Mouse (Mus musculus): ENCODE data around the gene Smim15.

The Smim15 gene

DNA sequence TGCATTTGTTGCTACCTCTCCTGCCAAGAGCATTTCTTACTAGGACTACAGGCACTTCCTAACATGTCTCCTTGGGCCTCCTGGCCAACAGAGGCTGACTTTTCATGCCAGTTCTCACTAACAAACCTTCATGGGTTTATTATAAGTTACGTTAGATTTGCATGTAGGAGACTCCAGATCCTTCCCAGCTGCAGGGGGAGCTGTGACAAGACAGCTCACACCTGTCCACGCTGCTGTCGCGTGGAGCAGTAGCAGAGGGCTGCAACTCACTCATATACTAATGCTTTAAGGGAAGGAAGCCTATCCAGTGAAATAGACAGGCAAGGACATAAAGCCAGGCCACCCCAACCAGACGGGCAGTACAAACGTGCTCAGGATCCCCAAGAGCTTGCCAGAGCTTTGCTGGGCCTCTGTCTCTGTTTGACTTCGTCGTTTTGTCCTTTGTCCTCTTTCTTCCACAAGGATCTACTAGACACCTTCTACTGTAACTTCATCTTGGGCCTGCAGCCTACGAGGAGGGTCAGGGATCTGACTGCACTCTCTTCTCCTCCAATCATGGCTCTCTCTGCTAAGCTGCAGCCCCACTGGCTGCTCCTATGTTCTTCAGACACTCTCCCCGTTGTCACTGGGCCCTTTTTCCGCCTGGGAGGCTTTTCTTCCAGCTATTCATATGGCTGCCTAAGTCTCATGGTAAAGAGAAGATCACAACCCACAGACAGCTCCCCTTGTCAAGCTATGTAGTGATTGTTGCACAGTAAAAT is 19.3 kb downstream of the Smim15 start:
- no peak for DNase-seq

DNA sequence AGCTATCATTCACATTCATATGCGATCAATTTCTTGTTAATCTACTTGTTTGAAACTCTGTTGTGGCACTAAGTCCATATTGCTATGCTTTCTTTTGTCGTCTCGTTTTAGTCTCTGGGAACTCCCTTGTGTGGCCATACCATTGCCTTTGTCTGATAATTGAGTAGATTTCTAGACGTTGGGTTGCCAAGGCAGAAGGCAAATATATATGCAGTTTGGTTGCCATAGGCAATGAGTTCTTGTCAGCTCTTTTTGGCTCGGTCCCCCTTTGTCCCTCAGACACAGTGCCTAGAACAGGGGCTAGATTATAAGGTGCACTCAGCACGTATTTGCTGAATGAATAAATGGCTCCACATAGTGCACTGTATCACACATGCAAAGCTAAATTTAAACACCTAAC is 20.1 kb downstream of the Smim15 start:
- no peak for DNase-seq

DNA sequence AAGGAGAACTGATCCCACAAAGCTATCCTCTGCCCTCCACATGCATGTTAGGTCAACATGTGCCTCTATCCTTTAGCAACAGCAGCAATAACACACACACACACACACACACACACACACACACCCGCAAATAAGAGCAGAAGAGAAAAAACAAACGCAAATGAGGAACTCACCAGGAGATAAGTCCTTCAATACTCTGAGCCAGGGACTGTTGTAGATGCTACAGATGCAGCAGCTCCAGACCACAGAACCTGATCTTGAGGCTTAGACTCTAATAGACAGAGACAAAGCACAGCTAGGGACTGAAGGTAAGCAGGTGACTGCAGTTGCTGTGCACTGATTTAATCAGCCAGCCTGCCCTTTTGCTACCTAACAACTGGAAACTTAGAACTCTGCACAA is 21.8 kb downstream of the Smim15 start:
- no peak for DNase-seq

DNA sequence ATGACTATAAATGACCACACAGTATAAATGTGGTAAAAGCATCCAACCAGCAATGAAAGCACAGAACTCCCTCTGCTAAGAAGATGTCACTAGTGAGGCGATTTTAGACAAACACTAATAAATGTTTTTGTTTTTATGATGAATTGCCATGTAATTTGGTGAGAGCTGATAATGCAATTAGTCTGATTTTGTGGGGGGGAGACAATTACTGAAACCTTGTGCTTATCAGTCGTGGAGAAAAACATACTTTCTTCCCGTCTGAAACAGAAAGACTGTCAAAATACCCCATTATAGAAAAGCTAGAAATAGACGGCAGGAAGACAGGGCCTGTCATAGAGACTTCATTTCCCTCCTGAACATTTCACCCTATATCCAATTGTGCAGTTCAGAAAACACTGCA is 24.9 kb downstream of the Smim15 start:
- no peak for DNase-seq

DNA sequence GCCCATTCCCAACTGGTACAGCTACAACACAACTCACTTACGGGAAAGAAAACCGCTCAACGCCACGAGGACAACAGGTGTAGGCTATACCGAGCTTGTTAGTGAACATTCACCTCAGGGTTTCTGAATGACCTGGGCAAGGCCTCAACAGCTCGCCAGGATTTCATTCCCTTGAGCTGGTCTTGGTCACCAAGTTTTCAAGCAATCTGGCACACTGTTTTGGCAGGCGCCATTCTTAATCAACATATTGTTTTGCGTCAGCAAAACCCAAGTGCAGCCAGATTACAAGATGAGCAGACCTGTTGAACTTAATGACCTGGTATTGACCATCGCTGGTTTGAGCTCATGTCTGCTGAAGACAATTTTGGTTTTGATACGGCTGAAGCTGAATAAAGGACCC is 25.9 kb downstream of the Smim15 start:
- DNase-seq, result no peak

GRCm38 (mm10) chr13:108077476-108077875 is 33.2 kb downstream of the Smim15 start:
- no peak for DNase-seq

GRCm38 (mm10) chr13:108077901-108078300 is 33.7 kb downstream of the Smim15 start:
- DNase-seq, result no peak

DNA sequence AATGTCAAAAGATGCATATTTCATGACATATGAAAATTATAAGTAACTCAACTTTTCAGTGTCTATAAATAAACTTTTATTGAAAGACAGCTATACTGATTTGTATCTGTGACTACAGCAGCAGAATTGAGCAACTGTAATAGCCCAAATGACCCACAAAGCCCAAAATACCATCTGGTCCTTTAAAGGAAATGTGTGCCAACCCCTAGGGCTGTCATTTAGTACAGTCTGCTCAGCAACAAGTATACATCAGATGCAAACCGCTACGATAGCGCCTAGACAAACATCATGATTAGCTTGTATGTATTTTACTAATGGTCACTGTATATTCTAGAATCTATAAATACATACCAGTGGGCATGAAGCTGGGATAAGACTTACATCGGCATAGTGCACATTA is 39.8 kb downstream of the Smim15 start:
- peak; percentile 8 for DNase-seq

DNA sequence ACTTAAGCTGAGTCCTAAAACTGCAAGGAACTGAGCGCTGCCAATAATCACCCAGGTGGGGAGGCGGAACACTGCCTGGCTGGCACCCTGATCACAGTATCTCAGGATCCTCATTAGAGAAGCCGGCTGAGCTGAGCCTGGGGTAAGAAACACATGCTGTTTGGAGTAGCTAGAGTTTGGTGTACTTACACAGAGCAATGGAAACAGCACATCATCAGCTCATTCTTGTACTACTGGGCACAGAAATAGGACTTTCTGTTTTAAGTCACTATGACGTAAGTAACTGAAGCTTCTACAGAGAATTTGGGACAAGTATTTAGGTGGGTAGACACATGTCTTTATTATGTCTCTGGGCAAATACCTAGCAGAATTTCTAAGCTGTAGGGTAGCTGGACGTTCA is 41.8 kb downstream of the Smim15 start:
- no peak for DNase-seq

DNA sequence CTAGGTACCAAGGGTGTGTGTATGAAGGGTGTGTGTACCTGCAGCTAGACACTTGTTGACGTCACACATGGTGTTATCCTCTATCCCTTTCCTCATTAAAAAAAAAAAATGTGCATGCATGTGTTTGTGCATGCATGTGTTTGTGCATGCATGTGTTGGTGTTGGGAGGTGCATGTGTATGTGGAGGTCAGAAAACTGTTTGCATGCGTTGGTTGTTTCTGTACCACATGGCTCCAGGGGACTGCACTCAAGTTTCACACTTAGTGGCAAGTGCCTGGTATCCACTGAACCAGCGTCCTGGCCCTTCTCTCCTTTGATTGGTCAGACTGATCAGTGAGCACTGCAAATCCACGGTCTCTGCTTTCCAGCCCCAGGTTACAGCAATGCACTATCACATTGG is 42.5 kb downstream of the Smim15 start:
- no peak for DNase-seq

DNA sequence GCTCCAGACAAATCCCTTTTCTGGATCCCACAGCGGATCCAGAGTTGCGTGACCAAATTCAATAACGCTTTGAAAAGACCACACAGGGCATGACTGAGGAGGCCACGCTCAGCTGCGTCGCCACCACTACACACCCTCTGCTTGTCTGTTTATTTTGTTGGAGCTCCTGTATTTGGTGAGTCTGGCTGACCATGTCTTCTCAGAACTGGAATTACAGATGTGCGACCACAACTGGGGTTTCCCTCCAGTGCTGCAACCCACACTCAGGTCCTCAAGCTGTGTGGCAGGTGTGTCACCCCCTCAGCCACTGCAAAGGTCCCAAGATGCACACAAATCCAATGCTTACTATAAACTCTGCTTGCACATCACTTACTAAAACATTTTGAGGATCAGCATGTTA is 48.0 kb downstream of the Smim15 start:
- no peak for DNase-seq

GRCm38 (mm10) chr13:108094681-108095080 is 50.4 kb downstream of the Smim15 start:
- no peak for DNase-seq

DNA sequence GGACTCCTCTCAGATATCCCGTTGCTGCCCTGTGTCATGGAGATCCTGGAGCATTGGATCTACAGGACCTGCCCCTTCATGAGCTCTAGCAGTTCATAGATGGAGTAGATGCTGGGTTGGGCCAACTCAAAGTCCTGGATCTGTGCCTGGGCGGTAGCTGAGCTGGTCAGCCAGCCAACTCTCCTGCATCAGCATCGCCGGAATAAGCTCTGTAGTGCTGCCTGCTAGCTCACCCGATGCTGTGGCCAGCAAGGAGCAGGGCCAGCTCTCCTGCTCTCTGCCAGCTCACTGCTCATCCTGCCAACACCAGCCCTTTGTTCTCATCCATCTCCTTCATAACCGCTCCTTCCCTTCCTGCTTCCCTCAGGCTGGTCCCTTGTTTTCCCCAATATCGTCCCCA is 51.4 kb downstream of the Smim15 start:
- peak; percentile 85 for DNase-seq

DNA sequence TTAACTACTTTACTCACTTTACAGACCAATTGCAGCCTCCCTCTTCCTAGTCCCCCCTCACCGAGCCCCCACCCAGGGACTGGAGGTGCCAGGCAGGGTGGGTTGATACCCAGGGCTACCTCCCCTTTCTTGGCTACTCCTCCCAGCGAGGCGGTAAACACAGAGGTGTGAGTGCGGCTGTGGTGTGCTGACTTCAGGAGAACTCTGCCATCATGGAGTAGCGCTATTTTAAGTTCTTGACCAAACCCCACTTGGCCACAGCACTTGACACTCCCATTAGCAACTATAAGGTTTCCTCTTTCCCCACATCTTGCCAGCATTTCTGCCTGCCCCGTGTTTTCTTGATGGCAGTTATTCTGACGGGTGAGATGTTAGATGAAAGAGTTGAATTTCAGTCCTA is 52.2 kb downstream of the Smim15 start:
- DNase-seq, result no peak

All from cerebellum, adult 11 months (tissue).